Mouse (Mus musculus): ENCODE measurements around the gene Mamstr. TPM values are rescaled to one million over a fixed set of nuclear protein-coding genes. Genes with fewer than 3 reads are reported as not detected.

Gene Mamstr
- polyA plus RNA-seq, 1 experiment from 2014 or later, result 3.9 TPM

DNA sequence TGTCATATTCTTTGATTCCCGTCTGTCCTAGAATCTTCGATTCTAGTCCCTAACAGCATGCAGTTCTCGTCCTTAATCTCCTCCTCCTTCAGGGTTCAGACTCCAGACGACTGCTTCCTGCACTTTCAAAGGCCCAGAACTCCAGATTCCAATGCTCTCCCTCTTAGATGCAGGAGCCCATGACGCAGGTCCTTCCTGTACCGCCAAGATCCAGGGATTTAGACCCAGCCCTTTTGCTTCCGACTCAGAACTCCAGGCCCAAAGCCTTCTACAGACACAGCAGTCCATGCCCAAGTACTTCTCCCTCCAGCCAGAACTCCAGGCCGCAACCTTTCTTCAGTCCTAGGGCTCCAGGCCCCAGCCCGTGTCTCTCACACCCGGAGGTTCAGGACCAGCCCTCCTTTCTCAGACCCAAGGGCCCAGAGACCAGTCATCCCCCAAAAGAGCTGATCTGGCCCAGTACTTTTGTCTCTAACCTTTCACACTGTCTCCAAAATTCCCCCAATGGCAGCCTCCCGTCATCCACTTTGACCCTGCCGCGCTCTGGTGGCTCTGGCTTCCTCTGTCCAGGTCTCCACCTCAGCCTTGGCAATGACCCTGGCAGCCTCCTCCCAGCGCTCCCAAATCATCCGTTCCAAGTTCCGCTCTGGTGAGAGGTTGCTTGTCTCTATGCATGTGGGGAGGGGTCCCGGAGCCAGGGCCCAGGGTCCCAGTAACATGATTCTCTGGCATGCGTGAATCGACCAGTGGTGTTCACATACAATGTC is 597 bp downstream of the Mamstr start:
- H3K4me2 ChIP-seq (ENCODE audit: low read length), result no peak overlapping the region
- no peak overlapping the region for H3K9ac ChIP-seq (ENCODE audit: low read depth, low read length)
- no peak for TF ChIP-seq CTCF (IDR thresholded peaks at IDR 0.05; ENCODE audit: low read depth)
- H3K4me1 ChIP-seq (replicated peaks; ENCODE audit: insufficient read depth, low read length), result peaks cover 37% of the 10 kb centered on the region
- no peaks in the 10 kb centered on the region for H3K9me3 ChIP-seq (replicated peaks; ENCODE audit: low read length)
- whole genome bisulfite sequencing, result 59% methylated on average over 19 of the region's 19 CpGs
- H3K4me3 ChIP-seq (replicated peaks; ENCODE audit: low read depth, low read length), result no peak overlapping the region
- H3K27ac ChIP-seq, result no peak overlapping the region; the same call in 1 of the 2 replicates
- DNase-seq (ENCODE audit: low spot score) (no peak), ATAC-seq (replicated peaks; ENCODE audit: low FRiP score, low read depth) (no peak)
- H3K36me3 ChIP-seq (ENCODE audit: insufficient read depth, low read length), result 0 out of 2 replicates have a peak, but pooled peaks cover 4% of the 10 kb centered on the region
- no peaks in the 10 kb centered on the region for H3K27me3 ChIP-seq (ENCODE audit: insufficient read depth, low read length)

- Histone ChIP-seq H3K36me3 (ENCODE audit: insufficient read depth, low read length) (0 out of 2 replicates have a peak, but pooled peaks cover 3% of the 10 kb centered on the region), H3K4me3 (replicated peaks; ENCODE audit: low read depth, low read length) (0 out of 2 replicates have a peak overlapping the region, but pooled peaks have one; percentile 4), H3K4me2 (ENCODE audit: low read length) (peak overlapping the region; percentile 67), H3K27me3 (ENCODE audit: insufficient read depth, low read length) (no peaks in the 10 kb centered on the region), H3K4me1 (replicated peaks; ENCODE audit: insufficient read depth, low read length) (peaks cover 37% of the 10 kb centered on the region), H3K27ac (no peak overlapping the region), H3K9me3 (replicated peaks; ENCODE audit: low read length) (no peaks in the 10 kb centered on the region), H3K9ac (ENCODE audit: low read depth, low read length) (no peak overlapping the region)
- DNase-seq (ENCODE audit: low spot score) (peak; percentile 66), ATAC-seq (replicated peaks; ENCODE audit: low FRiP score, low read depth) (no peak)
- no peak for TF ChIP-seq CTCF (IDR thresholded peaks at IDR 0.05; ENCODE audit: low read depth)
- WGBS, result 56% methylated on average over 13 of the region's 17 CpGs
Observed at GRCm38 (mm10) chr7:45641391-45642040, 1.7 kb downstream of the Mamstr start.

DNA sequence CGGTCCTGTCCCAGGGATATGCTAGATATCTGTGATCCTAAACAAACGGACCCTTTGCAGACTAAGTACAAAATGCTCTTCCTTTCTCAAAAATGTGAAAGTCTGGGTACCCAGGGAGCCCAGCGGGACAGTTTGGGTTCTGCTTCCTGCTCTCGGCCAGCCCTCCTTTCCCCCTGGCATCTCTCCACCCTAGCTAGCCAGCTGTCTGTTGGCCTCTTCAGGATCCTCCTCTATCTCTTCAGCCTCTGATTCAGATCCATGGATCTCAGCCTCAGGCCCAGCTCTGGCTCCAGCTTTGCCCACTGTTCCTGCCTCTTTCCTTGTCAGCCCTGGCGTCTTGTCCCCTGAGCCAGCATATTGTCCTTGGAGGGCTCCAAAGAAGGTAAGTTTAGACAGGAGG is 2.3 kb downstream of the Mamstr start:
- ATAC-seq (replicated peaks; ENCODE audit: low FRiP score, low read depth), result no peak
- WGBS, result 71% methylated on average over 5 of the region's 5 CpGs

GRCm38 (mm10) chr7:45642503-45643255 is 2.9 kb downstream of the Mamstr start:
- peak overlapping the region; percentile 91 for H3K27ac ChIP-seq
- ATAC-seq (replicated peaks; ENCODE audit: low FRiP score, low read depth) (no peak), DNase-seq (ENCODE audit: low spot score) (no peak)
- WGBS, result 28% methylated on average over 16 of the region's 16 CpGs
- no peaks in the 10 kb centered on the region for H3K9me3 ChIP-seq (replicated peaks; ENCODE audit: low read length)
- no peaks in the 10 kb centered on the region for H3K36me3 ChIP-seq (ENCODE audit: insufficient read depth, low read length)
- H3K27me3 ChIP-seq (ENCODE audit: insufficient read depth, low read length), result no peaks in the 10 kb centered on the region
- H3K4me3 ChIP-seq (replicated peaks; ENCODE audit: low read depth, low read length), result peak overlapping the region; percentile 32
- H3K9ac ChIP-seq (ENCODE audit: low read depth, low read length), result peak overlapping the region; percentile 65
- no peak for TF ChIP-seq CTCF (IDR thresholded peaks at IDR 0.05; ENCODE audit: low read depth)
- peak overlapping the region; percentile 67 for H3K4me2 ChIP-seq (ENCODE audit: low read length)
- H3K4me1 ChIP-seq (replicated peaks; ENCODE audit: insufficient read depth, low read length), result peaks cover 37% of the 10 kb centered on the region

More for the DNA sequence above, 2.3 kb downstream of the Mamstr start:
- Histone ChIP-seq H3K4me1 (replicated peaks; ENCODE audit: insufficient read depth, low read length) (peaks cover 37% of the 10 kb centered on the region), H3K4me2 (ENCODE audit: low read length) (peak overlapping the region; percentile 67), H3K36me3 (ENCODE audit: insufficient read depth, low read length) (no peaks in the 10 kb centered on the region), H3K27me3 (ENCODE audit: insufficient read depth, low read length) (no peaks in the 10 kb centered on the region), H3K4me3 (replicated peaks; ENCODE audit: low read depth, low read length) (0 out of 2 replicates have a peak overlapping the region, but pooled peaks have one; percentile 4), H3K9me3 (replicated peaks; ENCODE audit: low read length) (no peaks in the 10 kb centered on the region), H3K9ac (ENCODE audit: low read depth, low read length) (no peak overlapping the region), H3K27ac (peak overlapping the region; percentile 91; the same call in 1 of the 2 replicates)
- no peak for TF ChIP-seq CTCF (IDR thresholded peaks at IDR 0.05; ENCODE audit: low read depth)
- DNase-seq (ENCODE audit: low spot score), result no peak

DNA sequence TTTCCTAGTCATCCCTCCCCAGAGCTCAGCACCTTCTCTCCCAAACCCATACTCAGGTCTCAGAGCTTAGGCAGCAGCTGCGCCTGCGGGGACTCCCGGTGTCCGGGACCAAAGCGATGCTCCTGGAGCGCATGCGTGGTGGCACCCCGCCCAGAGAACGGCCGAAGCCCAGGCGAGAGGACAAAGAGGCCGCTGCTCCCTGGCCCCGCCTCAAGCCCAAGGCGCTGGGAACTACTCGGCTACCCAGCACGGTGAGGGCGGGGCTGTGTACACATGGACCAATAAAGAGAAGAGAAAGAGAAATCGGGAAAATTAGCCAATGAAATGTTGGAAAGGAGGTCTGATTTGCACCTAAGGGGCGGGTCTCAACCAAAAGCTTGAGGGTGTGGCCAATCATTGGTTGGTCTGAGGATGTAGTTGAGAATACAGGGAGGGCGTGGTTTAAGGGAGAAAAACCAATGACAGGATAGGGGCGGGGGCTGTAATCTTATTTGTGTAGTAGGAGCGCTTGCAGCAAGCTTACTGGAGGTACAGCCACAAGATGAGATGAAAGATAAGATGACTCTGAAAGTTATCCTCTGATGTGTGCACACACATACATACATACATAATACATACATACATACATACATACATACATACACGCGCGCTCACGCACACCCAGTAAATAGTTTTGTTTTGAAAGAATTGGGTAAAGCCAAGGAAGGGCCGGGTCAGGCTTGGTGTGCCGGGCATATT is 3.8 kb downstream of the Mamstr start:
- TF ChIP-seq CTCF (IDR thresholded peaks at IDR 0.05; ENCODE audit: low read depth), result no peak
- peak; percentile 100 for DNase-seq (ENCODE audit: low spot score)
- H3K27me3 ChIP-seq (ENCODE audit: insufficient read depth, low read length), result no peaks in the 10 kb centered on the region

More for the DNA sequence above, 3.8 kb downstream of the Mamstr start:
- ATAC-seq (replicated peaks; ENCODE audit: low FRiP score, low read depth), result peak; percentile 94
- Histone ChIP-seq H3K9me3 (replicated peaks; ENCODE audit: low read length) (no peaks in the 10 kb centered on the region), H3K27ac (peak overlapping the region; percentile 91), H3K4me1 (replicated peaks; ENCODE audit: insufficient read depth, low read length) (peaks cover 37% of the 10 kb centered on the region), H3K9ac (ENCODE audit: low read depth, low read length) (peak overlapping the region; percentile 65), H3K4me3 (replicated peaks; ENCODE audit: low read depth, low read length) (peak overlapping the region; percentile 32), H3K36me3 (ENCODE audit: insufficient read depth, low read length) (no peaks in the 10 kb centered on the region), H3K4me2 (ENCODE audit: low read length) (peak overlapping the region; percentile 67)
- WGBS, result 6% methylated on average over 28 of the region's 28 CpGs

All from kidney, postnatal 0 days (tissue).